Mouse (Mus musculus): Measurements from ENCODE around the gene Pcdh15. TPM values are rescaled to one million over a fixed set of nuclear protein-coding genes. Genes with fewer than 3 reads are reported as not detected.

The Pcdh15 gene
- polyA plus RNA-seq, 1 experiment from 2014 or later: 0.90 TPM

- H3K36me3 ChIP-seq: no peaks in the 10 kb centered on the region
- no peak for DNase-seq (ENCODE audit: low spot score)
- WGBS: 92% methylated on average over 7 of the region's 7 CpGs
- H3K9me3 ChIP-seq: no peaks in the 10 kb centered on the region
- no peaks in the 10 kb centered on the region for H3K4me1 ChIP-seq (replicated peaks)
- no peaks in the 10 kb centered on the region for H3K27me3 ChIP-seq (ENCODE audit: insufficient read depth, poor library complexity, severe bottlenecking)
- no peak overlapping the region for H3K27ac ChIP-seq
- no peak overlapping the region for H3K4me3 ChIP-seq
Measured at GRCm38 (mm10) chr10:73733246-73733645, 634.1 kb downstream of the Pcdh15 start.

DNA sequence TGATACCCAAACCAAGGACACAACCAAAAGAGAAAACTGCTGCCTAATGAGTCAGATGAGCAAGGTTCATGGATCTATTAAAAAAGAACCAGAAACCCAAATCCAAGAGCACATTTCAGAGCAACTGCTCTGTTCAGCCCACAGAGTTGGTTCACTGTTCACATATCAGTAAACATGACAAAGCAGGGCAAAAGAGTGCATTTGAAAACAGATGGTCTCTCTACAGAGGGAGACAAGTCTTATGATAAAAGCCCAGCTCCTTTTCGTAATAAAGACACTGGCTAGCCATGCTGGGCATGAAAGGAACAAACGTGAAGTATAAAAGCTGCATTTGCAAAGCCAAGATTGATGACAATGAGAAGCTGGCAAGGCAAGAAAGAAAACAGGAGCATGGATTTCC is 649.9 kb downstream of the Pcdh15 start:
- WGBS: 45% methylated on average over 2 of the region's 2 CpGs
- no peak for DNase-seq (ENCODE audit: low spot score)
- Histone ChIP-seq H3K4me3 (no peak overlapping the region), H3K27me3 (ENCODE audit: insufficient read depth, poor library complexity, severe bottlenecking) (no peaks in the 10 kb centered on the region), H3K4me1 (replicated peaks) (no peaks in the 10 kb centered on the region; the same call in 1 of the 2 replicates), H3K27ac (no peak overlapping the region), H3K36me3 (no peaks in the 10 kb centered on the region), H3K9me3 (no peaks in the 10 kb centered on the region)

DNA sequence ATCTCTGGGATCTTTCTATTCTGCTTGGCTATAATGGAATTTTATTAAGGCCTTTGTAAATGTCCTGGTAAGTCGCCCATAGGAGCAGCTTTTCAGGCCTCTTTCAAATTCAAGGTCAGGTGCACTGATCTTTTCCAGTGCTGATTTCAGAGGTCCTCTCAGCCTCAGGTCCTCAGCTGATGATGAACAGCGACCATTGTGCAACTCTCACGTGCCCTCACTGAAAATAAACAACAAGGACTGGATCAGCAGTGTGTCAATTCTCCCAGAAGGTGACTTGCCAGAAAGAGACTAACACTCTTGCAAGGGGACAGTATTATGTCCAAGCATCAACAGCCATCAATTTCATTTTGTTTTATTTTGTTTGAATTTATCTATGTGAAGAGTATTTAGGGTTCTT is 654.7 kb downstream of the Pcdh15 start:
- no peak for DNase-seq (ENCODE audit: low spot score)
- H3K27me3 ChIP-seq (ENCODE audit: insufficient read depth, poor library complexity, severe bottlenecking): no peaks in the 10 kb centered on the region
- WGBS: 61% methylated on average over 3 of the region's 3 CpGs
- H3K4me3 ChIP-seq: no peak overlapping the region
- H3K4me1 ChIP-seq (replicated peaks): no peaks in the 10 kb centered on the region; the same call in 1 of the 2 replicates
- no peaks in the 10 kb centered on the region for H3K36me3 ChIP-seq
- no peak overlapping the region for H3K27ac ChIP-seq
- H3K9me3 ChIP-seq: no peaks in the 10 kb centered on the region

DNA sequence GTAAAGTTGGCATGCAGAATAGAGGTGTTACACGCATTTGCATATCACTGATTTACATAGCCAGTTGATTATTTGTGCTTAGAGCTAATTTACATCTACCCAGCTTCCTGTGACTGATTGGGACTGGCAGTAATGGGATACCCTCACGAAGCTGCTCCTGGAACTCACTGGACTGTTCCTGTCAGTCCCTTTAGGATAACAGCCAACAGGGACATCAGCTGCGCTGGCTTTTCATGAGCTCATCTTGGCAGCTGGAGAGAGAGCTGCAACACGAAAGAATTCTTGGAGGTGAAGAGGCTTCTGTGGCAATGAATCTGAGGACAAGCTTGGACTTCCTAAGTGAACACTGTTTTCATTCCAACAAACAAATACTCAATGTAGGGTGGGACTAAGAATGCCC is 683.8 kb downstream of the Pcdh15 start:
- Histone ChIP-seq H3K4me3 (no peak overlapping the region), H3K9me3 (no peaks in the 10 kb centered on the region), H3K27me3 (ENCODE audit: insufficient read depth, poor library complexity, severe bottlenecking) (no peaks in the 10 kb centered on the region), H3K27ac (no peak overlapping the region), H3K4me1 (replicated peaks) (no peaks in the 10 kb centered on the region), H3K36me3 (no peaks in the 10 kb centered on the region)
- DNase-seq (ENCODE audit: low spot score): no peak
- 67% methylated on average over 4 of the region's 4 CpGs for WGBS

GRCm38 (mm10) chr10:73788163-73788562 is 689.0 kb downstream of the Pcdh15 start:
- H3K4me1 ChIP-seq (replicated peaks): no peaks in the 10 kb centered on the region
- DNase-seq (ENCODE audit: low spot score): no peak
- WGBS: 77% methylated on average over 3 of the region's 3 CpGs

DNA sequence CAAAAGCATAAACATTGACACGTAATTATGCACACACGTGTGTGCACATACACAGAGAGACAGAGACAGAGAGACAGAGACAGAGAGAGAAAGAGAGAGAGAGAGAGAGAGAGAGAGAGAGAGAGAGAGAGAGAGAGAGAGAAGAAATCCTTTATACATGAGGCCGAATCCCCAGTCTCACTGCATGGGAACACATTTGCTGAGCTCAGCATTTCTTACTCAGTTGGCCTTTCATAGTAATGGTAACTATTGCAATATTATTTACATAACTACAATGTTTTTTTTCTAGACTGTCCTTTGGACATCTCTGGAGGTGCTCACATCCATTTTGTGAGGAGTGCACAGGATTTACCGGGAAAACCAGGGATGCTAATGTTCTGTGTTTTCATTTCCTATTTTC is 705.9 kb downstream of the Pcdh15 start:
- Histone ChIP-seq H3K36me3 (no peaks in the 10 kb centered on the region), H3K27ac (no peak overlapping the region), H3K9me3 (no peaks in the 10 kb centered on the region), H3K27me3 (ENCODE audit: insufficient read depth, poor library complexity, severe bottlenecking) (no peaks in the 10 kb centered on the region), H3K4me1 (replicated peaks) (no peaks in the 10 kb centered on the region), H3K4me3 (no peak overlapping the region)
- no peak for DNase-seq (ENCODE audit: low spot score)
- WGBS: 85% methylated on average over 4 of the region's 4 CpGs

More at GRCm38 (mm10) chr10:73788163-73788562, 689.0 kb downstream of the Pcdh15 start:
- Histone ChIP-seq H3K9me3 (no peaks in the 10 kb centered on the region), H3K4me3 (no peak overlapping the region), H3K27me3 (ENCODE audit: insufficient read depth, poor library complexity, severe bottlenecking) (no peaks in the 10 kb centered on the region), H3K36me3 (no peaks in the 10 kb centered on the region), H3K27ac (no peak overlapping the region)

GRCm38 (mm10) chr10:73812311-73812710 is 713.2 kb downstream of the Pcdh15 start:
- Histone ChIP-seq H3K4me3 (no peak overlapping the region), H3K27ac (no peak overlapping the region), H3K4me1 (replicated peaks) (no peaks in the 10 kb centered on the region), H3K36me3 (no peaks in the 10 kb centered on the region), H3K9me3 (no peaks in the 10 kb centered on the region), H3K27me3 (ENCODE audit: insufficient read depth, poor library complexity, severe bottlenecking) (no peaks in the 10 kb centered on the region)
- DNase-seq (ENCODE audit: low spot score): no peak
- WGBS: 75% methylated on average over 8 of the region's 8 CpGs

GRCm38 (mm10) chr10:73821657-73822583 is 722.8 kb downstream of the Pcdh15 start:
- Histone ChIP-seq H3K36me3 (no peaks in the 10 kb centered on the region), H3K9me3 (no peaks in the 10 kb centered on the region), H3K27ac (no peak overlapping the region), H3K4me3 (peak overlapping the region; percentile 29), H3K27me3 (ENCODE audit: insufficient read depth, poor library complexity, severe bottlenecking) (0 out of 2 replicates have a peak, but pooled peaks cover 8% of the 10 kb centered on the region), H3K4me1 (replicated peaks) (peaks cover 13% of the 10 kb centered on the region)
- WGBS: 38% methylated on average over 22 of the region's 22 CpGs
- peak; percentile 29 for DNase-seq (ENCODE audit: low spot score)

- no peak for DNase-seq (ENCODE audit: low spot score)
- no peaks in the 10 kb centered on the region for H3K9me3 ChIP-seq
- no peak overlapping the region for H3K27ac ChIP-seq
- 69% methylated on average over 4 of the region's 4 CpGs for WGBS
- H3K4me1 ChIP-seq (replicated peaks): peaks cover 13% of the 10 kb centered on the region
- H3K4me3 ChIP-seq: no peak overlapping the region
- 0 out of 2 replicates have a peak, but pooled peaks cover 8% of the 10 kb centered on the region for H3K27me3 ChIP-seq (ENCODE audit: insufficient read depth, poor library complexity, severe bottlenecking)
- H3K36me3 ChIP-seq: no peaks in the 10 kb centered on the region
Measured at GRCm38 (mm10) chr10:73823214-73823613, 724.1 kb downstream of the Pcdh15 start.

GRCm38 (mm10) chr10:73826354-73826753 is 727.2 kb downstream of the Pcdh15 start:
- no peak for DNase-seq (ENCODE audit: low spot score)

DNA sequence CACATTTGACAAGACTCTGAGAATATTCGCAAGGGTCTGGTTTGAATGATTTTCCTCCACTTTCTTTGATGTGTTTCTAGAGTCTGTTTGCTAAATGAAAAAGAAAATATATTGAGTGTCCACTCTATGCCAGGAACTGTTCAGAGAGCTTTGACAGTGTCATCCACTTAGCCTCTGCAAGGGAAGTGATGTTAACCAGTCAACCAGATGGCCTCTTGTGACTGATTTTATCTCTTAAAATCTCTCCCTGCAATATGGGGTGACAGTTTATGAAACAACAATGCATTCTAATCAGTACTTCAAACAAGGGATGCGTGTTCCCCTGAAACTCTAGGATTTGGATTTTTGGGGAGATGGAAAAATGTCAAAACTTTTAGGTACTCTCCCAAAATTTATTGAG is 729.6 kb downstream of the Pcdh15 start:
- Histone ChIP-seq H3K27me3 (ENCODE audit: insufficient read depth, poor library complexity, severe bottlenecking) (no peaks in the 10 kb centered on the region), H3K9me3 (no peaks in the 10 kb centered on the region), H3K36me3 (no peaks in the 10 kb centered on the region), H3K4me3 (no peak overlapping the region), H3K27ac (no peak overlapping the region), H3K4me1 (replicated peaks) (peaks cover 5% of the 10 kb centered on the region; the same call in 1 of the 2 replicates)
- DNase-seq (ENCODE audit: low spot score): no peak
- WGBS: 88% methylated on average over 2 of the region's 2 CpGs

More at GRCm38 (mm10) chr10:73826354-73826753, 727.2 kb downstream of the Pcdh15 start:
- no peaks in the 10 kb centered on the region for H3K9me3 ChIP-seq
- peaks cover 11% of the 10 kb centered on the region for H3K4me1 ChIP-seq (replicated peaks)
- H3K27me3 ChIP-seq (ENCODE audit: insufficient read depth, poor library complexity, severe bottlenecking): 0 out of 2 replicates have a peak, but pooled peaks cover 8% of the 10 kb centered on the region
- no peaks in the 10 kb centered on the region for H3K36me3 ChIP-seq
- no peak overlapping the region; the same call in 1 of the 2 replicates for H3K27ac ChIP-seq
- WGBS: 59% methylated on average over 8 of the region's 8 CpGs
- H3K4me3 ChIP-seq: peak overlapping the region; percentile 21; the same call in 1 of the 2 replicates

DNA sequence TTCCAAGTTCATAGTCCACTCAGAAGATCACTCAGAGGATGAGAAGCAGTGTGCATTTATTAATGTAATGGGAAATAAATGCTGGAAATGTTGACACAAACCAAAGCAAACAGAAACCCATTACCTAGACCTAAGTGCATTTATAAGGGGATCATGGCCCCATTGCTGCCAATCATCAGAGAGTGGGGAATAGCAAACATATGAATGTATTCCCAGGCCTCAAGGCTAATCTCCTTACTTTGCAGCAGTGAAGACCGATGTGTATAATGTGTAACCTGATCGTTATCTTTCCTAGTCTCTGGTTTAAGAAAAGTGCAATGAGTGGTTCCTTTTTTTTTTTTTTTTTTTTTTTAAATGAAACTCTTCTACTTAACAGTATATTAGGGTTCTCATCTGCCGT is 745.9 kb downstream of the Pcdh15 start:
- 85% methylated on average over 3 of the region's 3 CpGs for WGBS

GRCm38 (mm10) chr10:73862181-73862580 is 763.0 kb downstream of the Pcdh15 start:
- Histone ChIP-seq H3K4me1 (replicated peaks) (no peaks in the 10 kb centered on the region), H3K27me3 (ENCODE audit: insufficient read depth, poor library complexity, severe bottlenecking) (no peaks in the 10 kb centered on the region), H3K36me3 (no peaks in the 10 kb centered on the region), H3K4me3 (no peak overlapping the region), H3K27ac (no peak overlapping the region), H3K9me3 (no peaks in the 10 kb centered on the region)
- 82% methylated on average over 4 of the region's 4 CpGs for WGBS
- DNase-seq (ENCODE audit: low spot score): no peak

More for the DNA sequence above, 745.9 kb downstream of the Pcdh15 start:
- Histone ChIP-seq H3K4me3 (no peak overlapping the region), H3K9me3 (no peaks in the 10 kb centered on the region), H3K27me3 (ENCODE audit: insufficient read depth, poor library complexity, severe bottlenecking) (no peaks in the 10 kb centered on the region), H3K4me1 (replicated peaks) (no peaks in the 10 kb centered on the region), H3K27ac (no peak overlapping the region), H3K36me3 (no peaks in the 10 kb centered on the region)
- no peak for DNase-seq (ENCODE audit: low spot score)

Measured in hindbrain, embryonic 10.5 days (tissue).